Mouse (Mus musculus) layer of hippocampus, adult 9-11 months (tissue): ENCODE data around the gene Pitpnc1.

Experiments
- DNase-seq: peaks from one replicate; pipeline ENCODE4 v3.0.0; 2022

Pitpnc1 gene

GRCm38 (mm10) chr11:107437723-107438122, 32.8 kb downstream of the Pitpnc1 start:
- DNase-seq = no peak

- no peak for DNase-seq
These were observed 34.6 kb downstream of the Pitpnc1 start for GRCm38 (mm10) chr11:107435776-107436449.

GRCm38 (mm10) chr11:107431197-107431965, 39.1 kb downstream of the Pitpnc1 start:
- no peak for DNase-seq

DNA sequence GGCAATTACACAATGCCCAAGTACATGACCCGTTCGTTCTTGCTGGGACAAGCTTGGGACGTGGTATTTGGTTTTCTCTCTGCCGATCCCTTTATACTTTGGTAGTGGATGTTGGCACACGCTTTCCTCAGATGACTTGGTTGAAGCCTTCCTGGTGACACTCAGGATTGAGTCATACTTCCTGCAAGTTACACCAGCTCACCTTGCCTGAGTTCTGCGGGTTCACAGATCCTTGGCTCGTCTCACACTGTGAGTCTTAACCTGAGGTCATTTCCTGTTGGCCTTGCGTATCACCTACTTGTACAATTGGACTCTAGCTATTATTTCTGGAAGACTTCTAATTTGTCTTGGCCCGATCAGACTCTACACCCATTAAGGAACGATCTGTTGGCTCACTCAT, 42.5 kb downstream of the Pitpnc1 start:
- no peak for DNase-seq

DNA sequence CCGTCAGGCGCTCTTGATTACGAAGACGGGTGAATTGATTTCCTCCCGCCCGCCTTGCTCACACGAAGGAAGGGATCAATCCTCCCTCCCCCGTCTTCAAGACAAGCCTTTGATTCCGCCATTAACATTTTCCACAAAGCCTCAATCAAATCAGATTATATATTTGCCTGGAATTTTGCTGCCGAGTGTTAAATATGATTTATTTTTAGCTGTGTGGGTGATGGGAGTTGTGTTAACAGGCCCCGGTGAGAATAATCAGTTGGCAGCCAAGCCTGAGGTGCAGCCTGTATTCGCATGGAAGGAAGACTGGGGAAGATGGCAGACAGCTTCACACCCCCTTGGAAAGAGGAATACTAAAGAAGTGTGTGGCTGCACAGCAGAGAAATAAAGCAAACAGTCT, 46.3 kb downstream of the Pitpnc1 start:
- DNase-seq = no peak

GRCm38 (mm10) chr11:107422356-107422754, 48.1 kb downstream of the Pitpnc1 start:
- DNase-seq = peak; percentile 18

GRCm38 (mm10) chr11:107421751-107422355, 48.6 kb downstream of the Pitpnc1 start:
- DNase-seq = no peak

DNA sequence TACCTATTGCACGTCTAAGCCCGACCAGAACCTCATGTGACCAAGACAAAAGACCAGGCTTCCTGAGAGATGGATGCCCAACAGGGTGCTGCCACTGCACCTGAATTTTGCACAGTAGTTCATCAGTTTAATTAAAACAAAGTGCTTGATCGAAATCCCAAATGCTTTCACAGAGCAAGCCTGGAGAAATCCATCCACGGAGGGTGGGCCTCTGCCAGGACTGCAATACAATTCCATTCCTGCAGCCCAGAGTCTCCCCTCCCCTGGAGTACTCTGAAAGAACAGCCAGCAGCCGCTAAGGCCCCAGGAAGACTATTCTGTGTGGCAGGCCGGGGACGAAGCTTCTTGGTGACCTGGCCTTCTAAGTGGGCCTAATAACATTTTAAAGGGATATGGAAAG, 50.6 kb downstream of the Pitpnc1 start:
- no peak for DNase-seq

DNA sequence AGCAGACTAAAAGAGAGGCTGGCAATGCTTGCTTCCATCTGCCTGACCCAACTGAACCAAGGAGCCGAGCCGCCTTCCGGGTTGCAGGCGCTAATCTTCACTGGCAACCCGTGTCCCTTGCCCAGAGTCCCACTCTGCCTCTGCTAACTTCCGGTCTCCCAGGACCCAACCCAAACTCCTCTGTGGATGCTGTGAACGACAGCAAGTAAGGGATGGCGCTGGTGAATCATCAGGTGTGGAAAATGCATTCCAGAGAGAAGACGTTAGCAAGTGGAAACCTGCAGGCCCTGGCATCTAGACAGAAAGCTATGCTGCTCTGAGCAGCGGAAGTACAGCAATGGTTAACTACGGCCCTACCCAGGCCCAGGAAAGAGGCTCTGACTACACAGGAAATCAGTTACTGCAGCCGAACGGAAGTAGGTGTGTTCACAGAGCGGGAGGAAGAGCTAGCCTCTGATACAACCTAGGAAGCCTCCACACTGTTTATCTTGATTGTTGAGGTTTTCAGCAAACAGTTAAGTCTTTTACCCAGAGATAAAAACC, 53.4 kb downstream of the Pitpnc1 start:
- peak; percentile 15 for DNase-seq

DNA sequence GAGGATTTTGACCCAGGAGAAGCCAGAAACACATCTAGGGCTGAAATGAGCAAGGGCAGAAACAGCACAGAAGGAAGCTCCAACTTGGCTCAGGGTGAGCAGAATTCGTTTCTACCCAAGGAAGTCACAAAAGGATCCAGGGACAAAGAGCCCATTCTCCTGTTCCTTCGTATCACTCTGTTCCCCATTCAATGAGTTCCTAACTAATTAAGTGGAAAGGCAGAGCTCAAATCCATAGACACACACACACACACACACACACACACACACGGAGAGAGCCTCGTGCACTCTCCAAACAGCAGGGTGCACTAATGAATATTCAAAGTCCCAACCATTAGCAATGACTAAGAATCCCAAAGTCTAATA, 54.0 kb downstream of the Pitpnc1 start:
- peak; percentile 43 for DNase-seq

DNA sequence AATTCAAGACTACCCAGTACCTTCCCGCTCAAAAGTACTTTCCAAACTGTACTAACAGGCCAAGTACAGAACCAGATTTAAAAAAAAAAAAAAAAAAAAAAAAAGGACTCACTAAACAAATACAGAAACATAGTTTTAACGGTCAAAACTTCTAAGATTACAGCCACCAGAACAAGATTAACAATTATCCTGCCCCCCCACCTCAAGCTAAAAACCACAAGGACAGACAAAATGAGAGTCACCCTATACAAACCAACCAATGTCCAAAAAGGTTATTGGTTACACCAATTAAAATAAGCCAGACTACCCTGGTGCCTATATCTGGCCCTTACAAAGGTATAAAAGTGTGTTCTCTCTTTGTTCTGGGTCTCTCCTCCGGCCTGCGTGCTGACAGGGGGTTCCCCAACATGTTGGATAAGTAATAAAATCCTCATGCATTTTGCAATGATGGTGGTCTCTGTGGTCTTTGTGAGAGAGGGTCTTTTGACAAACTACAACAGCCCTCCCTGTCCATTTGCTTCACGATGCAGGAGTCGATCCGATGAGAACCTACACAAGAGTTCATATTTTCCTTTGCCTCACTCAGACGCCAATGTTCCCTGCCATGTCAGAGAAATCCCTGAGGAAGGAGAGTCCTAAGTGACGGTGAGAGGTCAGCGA, 54.5 kb downstream of the Pitpnc1 start:
- no peak for DNase-seq

GRCm38 (mm10) chr11:107414996-107415747, 55.3 kb downstream of the Pitpnc1 start:
- DNase-seq = no peak

DNA sequence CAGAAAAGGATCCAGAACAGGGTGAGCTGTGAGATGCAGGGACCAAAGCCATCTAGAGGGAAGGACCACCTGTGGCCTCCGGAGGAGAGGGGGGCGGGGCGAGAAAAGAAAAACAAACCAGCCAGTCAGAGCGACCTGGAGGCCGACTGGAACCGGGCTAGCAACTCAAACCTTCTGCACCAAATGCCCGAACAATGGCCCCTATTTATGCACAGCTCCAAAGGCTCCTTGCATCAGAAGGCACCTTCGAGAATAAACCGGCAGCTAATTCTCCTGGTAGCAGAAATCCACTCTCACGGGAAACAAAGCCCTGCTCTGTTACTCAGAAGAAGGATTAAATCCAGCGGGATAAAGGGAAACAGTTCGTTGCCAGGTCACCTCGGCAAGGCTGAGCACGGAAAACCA, 57.2 kb downstream of the Pitpnc1 start:
- DNase-seq = peak; percentile 62

- no peak for DNase-seq
These were observed 58.4 kb downstream of the Pitpnc1 start for GRCm38 (mm10) chr11:107412128-107412527.

DNA sequence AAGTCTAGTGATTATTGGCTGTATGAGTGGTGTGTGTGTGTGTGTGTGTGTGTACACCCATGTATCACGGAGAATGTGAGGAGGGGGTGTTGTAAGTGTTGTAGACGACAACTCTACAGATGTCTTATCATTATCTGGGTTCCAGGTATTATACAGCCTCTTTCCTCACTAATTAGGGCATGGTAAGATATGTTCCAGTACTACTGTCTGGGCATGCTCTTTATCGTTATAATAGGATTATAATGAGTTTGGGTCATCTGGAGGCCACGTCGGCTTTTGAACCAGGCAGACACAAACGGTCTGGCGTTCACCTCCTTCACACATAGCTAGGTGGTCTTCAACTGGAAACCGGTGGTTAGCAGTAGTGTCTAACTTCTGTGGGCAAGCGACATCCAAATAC, 58.9 kb downstream of the Pitpnc1 start:
- DNase-seq = no peak

DNA sequence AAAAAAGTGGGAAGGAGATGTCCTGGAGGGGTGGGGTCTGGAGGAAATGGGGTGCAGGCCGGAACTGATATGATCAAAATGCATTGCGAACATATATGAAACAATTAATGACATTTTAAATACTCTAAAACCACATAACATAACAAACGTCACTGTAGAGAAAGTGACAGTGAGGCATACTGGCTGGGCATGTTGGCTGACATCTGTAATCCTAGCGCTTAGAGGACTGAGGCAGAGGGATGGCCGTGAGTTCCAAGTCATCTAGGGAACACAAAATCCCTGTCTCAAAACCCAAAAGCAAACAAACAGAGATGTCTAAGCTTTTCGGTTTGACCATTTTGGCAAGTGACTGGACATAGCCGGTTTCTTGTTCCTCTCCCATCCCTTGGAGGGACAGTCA, 59.7 kb downstream of the Pitpnc1 start:
- DNase-seq = no peak

DNA sequence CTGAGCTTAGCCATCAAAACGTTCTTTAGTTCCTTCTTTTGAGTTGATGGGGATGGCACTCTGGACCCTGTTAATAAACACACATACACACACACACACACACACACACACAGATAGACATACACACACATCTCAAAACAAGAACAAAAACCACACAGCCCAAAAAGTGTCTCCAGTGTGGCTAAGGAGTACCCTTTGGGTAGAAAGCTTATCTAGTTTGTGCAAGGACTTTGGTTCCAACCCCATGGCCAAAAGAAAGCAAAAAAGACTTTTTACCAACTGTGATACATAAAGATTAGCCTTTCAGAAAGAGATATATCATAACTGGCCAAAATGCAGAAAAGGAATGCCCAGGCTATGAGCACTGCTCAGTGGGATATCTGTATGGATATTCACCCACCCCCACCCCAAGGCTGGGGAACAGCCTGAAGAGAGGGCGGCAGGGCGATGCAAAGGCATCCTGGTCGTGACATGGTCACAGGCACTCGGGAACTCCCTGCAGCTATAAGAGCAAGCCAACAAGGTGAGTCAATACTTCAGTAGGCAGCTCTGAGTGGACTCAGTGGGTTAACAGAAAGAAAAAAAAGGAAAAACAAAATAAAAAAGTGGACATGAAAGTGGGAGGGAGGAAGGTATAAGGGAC, 60.3 kb downstream of the Pitpnc1 start:
- DNase-seq = no peak

DNA sequence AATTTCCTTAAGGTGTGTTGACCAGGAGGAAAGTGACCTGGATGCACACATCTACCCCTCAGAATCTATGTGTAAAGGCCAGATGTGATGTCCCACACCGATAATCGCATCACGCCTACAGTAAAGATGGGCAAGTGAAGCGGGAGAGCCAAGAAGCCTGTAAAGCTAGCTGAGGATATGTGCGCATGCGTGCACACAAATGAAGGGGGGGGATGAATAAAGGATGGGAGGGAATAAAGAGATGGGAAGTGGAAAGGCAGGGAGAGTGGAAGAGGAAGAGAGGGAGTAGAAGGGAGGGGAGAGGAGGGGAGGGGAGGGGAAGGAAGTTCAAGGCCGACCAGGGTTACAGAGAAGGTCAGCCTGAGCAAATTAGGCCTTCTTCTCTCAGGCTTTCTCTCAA, 61.6 kb downstream of the Pitpnc1 start:
- no peak for DNase-seq

GRCm38 (mm10) chr11:107407698-107408097, 62.8 kb downstream of the Pitpnc1 start:
- no peak for DNase-seq

DNA sequence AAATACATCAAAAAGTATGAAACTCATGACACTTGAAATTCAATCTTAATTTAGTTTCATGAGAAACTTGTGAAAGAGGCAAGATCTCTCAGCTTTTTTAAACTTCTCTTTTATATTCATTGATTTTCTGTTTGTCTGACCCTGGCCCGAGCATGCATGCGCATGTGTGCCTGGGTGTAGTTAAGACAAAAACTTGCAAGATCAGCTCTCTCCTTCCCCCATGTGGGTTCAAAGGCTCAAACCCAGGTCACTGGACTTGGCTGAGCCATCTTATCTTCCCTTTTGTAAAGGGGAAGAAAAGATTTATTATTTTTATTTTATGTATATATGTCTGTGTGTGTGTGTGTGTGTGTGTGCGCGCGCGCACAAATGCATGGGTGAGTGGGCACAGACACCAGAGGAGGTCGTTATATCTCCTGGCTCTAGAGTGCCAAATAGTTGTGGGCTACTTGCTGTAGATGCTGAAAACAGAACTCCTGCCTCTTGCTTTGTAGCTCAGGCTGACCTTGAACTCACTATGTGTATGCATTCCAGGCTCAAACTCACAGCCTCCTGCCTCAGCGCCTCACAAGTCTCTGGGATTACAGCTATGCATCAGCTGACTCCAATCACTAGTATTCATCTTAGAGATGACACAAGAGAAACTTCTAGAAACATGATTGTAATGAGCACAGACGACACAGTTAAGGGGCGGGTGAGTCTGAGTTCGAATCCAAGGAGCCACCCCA, 64.7 kb downstream of the Pitpnc1 start:
- DNase-seq = no peak

GRCm38 (mm10) chr11:107403309-107403708, 67.2 kb downstream of the Pitpnc1 start:
- no peak for DNase-seq
